Mouse (Mus musculus) megakaryocyte progenitor cell, adult 5-6 weeks (primary cell): ENCODE measurements around the gene Ppm1k. TPM values are rescaled to one million over a fixed set of nuclear protein-coding genes. Genes with fewer than 3 reads are reported as not detected.
A peak's percentile ranks its signal among the peaks of the same experiment; 100 is the strongest.
"Not testable (repeated sequence)": the region's sequence is repeated elsewhere in the genome, so short reads cannot be mapped to it uniquely, and the experiment has no call there.

ENCODE experiments used
- ATAC-seq: replicated peaks from 2 replicates; pipeline ENCODE4 v1.8.0; 2016; ENCODE audit warnings: mild to moderate bottlenecking, moderate TSS enrichment, inconsistent platforms; ENCODE audit not compliant: poor library complexity
- total RNA-seq, 2 experiments: library from RNA; stranded (forward) in 1 of 2; stranded (reverse) in 1 of 2; fragments of 157-497, 149-512 nt in 1 of 2; fragments of 200-1000 nt in 1 of 2; gene quantifications; 2 replicates each; pipeline versions ENCODE4 v1.2.3 to v1.2.4; 2015 to 2017

Gene Ppm1k
- total RNA-seq, 2 experiments from 2014 or later: 5.3 to 8.0 TPM

- ATAC-seq: no peak
Observed at GRCm38 (mm10) chr6:57533410-57533809, 1.9 kb downstream of the Ppm1k start.

GRCm38 (mm10) chr6:57532022-57532421 is 3.2 kb downstream of the Ppm1k start:
- ATAC-seq: no peak

- ATAC-seq: no peak
Observed at GRCm38 (mm10) chr6:57531441-57531840, 3.8 kb downstream of the Ppm1k start.

GRCm38 (mm10) chr6:57531011-57531410 is 4.3 kb downstream of the Ppm1k start:
- no peak for ATAC-seq

- no peak for ATAC-seq
Observed at GRCm38 (mm10) chr6:57529336-57529845, 5.9 kb downstream of the Ppm1k start.

GRCm38 (mm10) chr6:57526933-57527332 is 8.3 kb downstream of the Ppm1k start:
- ATAC-seq: peak; percentile 38; the same call in 1 of the 2 replicates

GRCm38 (mm10) chr6:57524742-57525141 is 10.5 kb downstream of the Ppm1k start:
- ATAC-seq: no peak

- peak; percentile 48 for ATAC-seq
Observed at GRCm38 (mm10) chr6:57520749-57521652, 14.3 kb downstream of the Ppm1k start.

- ATAC-seq: no peak
Observed at GRCm38 (mm10) chr6:57514035-57514374, 21.3 kb downstream of the Ppm1k start.

- ATAC-seq: no peak
Observed at GRCm38 (mm10) chr6:57513351-57514034, 21.8 kb downstream of the Ppm1k start.

GRCm38 (mm10) chr6:57511899-57512298 is 23.4 kb downstream of the Ppm1k start:
- ATAC-seq: no peak

- peak; percentile 50; the same call in 1 of the 2 replicates for ATAC-seq
Observed at GRCm38 (mm10) chr6:57503662-57504379, 31.4 kb downstream of the Ppm1k start.

GRCm38 (mm10) chr6:57499209-57499608 is 36.1 kb downstream of the Ppm1k start:
- ATAC-seq: peak; percentile 57; the same call in 1 of the 2 replicates

GRCm38 (mm10) chr6:57468161-57468560 is 67.1 kb downstream of the Ppm1k start:
- ATAC-seq: not testable (repeated sequence)

Other genes starting within 250 kb of the Ppm1k start
- gene Vmn1r16, start 206.0 kb downstream of the Ppm1k start, total RNA-seq (2015): not detected in 2 replicates
- not detected in 2 replicates for gene Vmn1r16, start 206.0 kb downstream of the Ppm1k start, total RNA-seq (2017)
- not detected in 2 replicates for gene Vmn1r17, start 171.7 kb downstream of the Ppm1k start, total RNA-seq (2015)
- gene Vmn1r17, start 171.7 kb downstream of the Ppm1k start, total RNA-seq (2017): not detected in 2 replicates
- gene Vmn1r18, start 139.7 kb downstream of the Ppm1k start, total RNA-seq (2015): not detected in 2 replicates
- not detected in 2 replicates for gene Vmn1r18, start 139.7 kb downstream of the Ppm1k start, total RNA-seq (2017)
- not detected in 2 replicates for gene Vmn1r19, start 131.7 kb downstream of the Ppm1k start, total RNA-seq (2015)
- gene Vmn1r19, start 131.7 kb downstream of the Ppm1k start, total RNA-seq (2017): not detected in 2 replicates
- gene Vmn1r20, start 106.5 kb downstream of the Ppm1k start, total RNA-seq (2015): not detected in 2 replicates
- gene Vmn1r20, start 106.5 kb downstream of the Ppm1k start, total RNA-seq (2017): not detected in 2 replicates
- 13.0 and 14.9 TPM in 2 replicates for gene Herc6, start 45.5 kb upstream of the Ppm1k start, total RNA-seq (2015)
- 12.0 and 16.6 TPM in 2 replicates for gene Herc6, start 45.5 kb upstream of the Ppm1k start, total RNA-seq (2017)
- gene Pyurf, start 156.6 kb upstream of the Ppm1k start, total RNA-seq (2015): 7.3 and 8.8 TPM in 2 replicates
- gene Pyurf, start 156.6 kb upstream of the Ppm1k start, total RNA-seq (2017): 13.1 and 15.8 TPM in 2 replicates
- gene Lancl2, start 167.1 kb upstream of the Ppm1k start, total RNA-seq (2015): 30.8 and 41.8 TPM in 2 replicates
- gene Lancl2, start 167.1 kb upstream of the Ppm1k start, total RNA-seq (2017): 39.5 and 43.0 TPM in 2 replicates